Mouse (Mus musculus): ENCODE data around the gene Pgm1. TPM values are rescaled to one million over a fixed set of nuclear protein-coding genes. Genes with fewer than 3 reads are reported as not detected.

Gene Pgm1
- total RNA-seq, 1 experiment: 15.6 TPM

DNA sequence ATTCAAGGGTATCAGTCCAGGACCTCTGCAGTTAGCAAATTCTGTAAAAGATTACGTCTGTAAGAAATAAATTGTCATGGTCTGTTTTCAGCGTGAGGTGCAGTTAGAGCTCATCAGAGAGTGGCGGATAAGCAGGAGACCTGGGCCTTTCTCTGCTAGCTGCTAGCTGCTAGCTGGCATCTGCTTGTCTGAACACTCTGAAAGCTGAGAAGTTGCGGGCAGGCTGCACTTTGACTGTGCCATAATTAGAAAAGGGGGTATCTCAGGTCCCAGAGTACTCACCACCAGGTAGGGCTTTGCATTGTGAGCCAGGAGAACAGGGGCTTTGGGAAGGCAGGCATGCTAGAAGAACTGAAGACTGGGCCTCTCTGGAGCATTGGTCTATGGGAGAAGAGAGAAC is 2.6 kb downstream of the Pgm1 start:
- no peak for TF ChIP-seq ZC3H11A (IDR thresholded peaks at IDR 0.05; ENCODE audit: borderline replicate concordance, low read depth, low read length)
- Histone ChIP-seq H3K4me1 (ENCODE audit: control insufficient read depth in 2 of 2, insufficient read depth in 2 of 2, low read length in 2 of 2, poor library complexity in 1 of 2) (no peaks in the 10 kb centered on the region; a peak in 1 of 4 replicates), H3K27ac (ENCODE audit: insufficient read depth, low read depth, low read length, poor library complexity, severe bottlenecking) (no peak overlapping the region), H3K9ac (ENCODE audit: insufficient read depth, low read depth, low read length, poor library complexity, severe bottlenecking) (no peak overlapping the region), H3K9me3 (ENCODE audit: control insufficient read depth, insufficient read depth, low read depth, low read length) (no peaks in the 10 kb centered on the region), H3K36me3 (ENCODE audit: control insufficient read depth, insufficient read depth, low read length, poor library complexity, severe bottlenecking) (no peaks in the 10 kb centered on the region), H3K4me3 (ENCODE audit: insufficient read depth in 1 of 2, low read depth in 1 of 2, low read length in 2 of 2, poor library complexity in 1 of 2, severe bottlenecking in 1 of 2) (no peak overlapping the region)
- in situ Hi-C loops (cut with MboI; ENCODE audit: low sequenced_read_pairs in 2 of 2, unreplicated experiment in 2 of 2): no loop called here
- no peak for DNase-seq (ENCODE audit: low read depth, low spot score)

DNA sequence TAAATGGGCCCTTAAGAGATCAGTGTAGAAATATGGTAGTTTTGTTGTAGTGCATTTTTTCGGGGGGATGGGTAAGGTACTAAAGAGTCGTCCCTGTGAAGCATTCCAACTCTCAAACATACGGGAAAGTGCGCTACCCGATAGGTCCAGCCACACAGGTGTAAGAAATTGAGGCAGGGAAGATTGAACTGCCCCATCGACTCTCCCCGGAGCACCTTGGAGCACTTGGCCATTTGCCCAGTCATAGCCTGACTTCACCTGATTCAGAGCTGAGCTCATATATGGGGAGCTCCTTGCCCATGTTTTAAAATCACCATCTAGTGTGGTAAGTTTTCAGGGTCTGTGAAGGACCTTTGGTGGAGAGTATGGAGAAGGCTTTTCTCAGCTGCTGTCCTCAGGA is 5.6 kb downstream of the Pgm1 start:
- in situ Hi-C loops (cut with MboI; ENCODE audit: low sequenced_read_pairs in 2 of 2, unreplicated experiment in 2 of 2): no loop called here
- H3K4me3 ChIP-seq (ENCODE audit: insufficient read depth in 1 of 2, low read depth in 1 of 2, low read length in 2 of 2, poor library complexity in 1 of 2, severe bottlenecking in 1 of 2): no peak overlapping the region
- no peak for DNase-seq (ENCODE audit: low read depth, low spot score)

DNA sequence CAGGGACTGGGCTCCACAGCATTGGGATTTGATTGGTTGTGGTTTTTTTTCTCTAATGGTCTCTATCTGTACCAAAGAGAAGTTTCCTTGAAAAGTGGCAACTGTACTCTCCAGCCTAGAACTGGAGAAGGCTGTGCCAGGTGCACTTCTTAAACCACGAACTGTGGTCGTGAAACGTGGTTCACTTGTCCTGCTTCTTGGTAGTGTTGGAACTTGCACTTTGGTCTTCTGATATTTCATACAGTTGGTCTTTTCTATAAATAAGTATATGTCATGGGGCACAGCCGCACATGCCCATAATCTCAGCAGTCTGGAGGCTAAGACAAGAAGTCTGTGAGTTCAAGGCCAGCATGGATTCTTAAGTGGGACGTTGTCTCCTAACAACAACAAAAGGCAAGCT is 7.1 kb downstream of the Pgm1 start:
- Histone ChIP-seq H3K9me3 (ENCODE audit: control insufficient read depth, insufficient read depth, low read depth, low read length) (no peaks in the 10 kb centered on the region), H3K27ac (ENCODE audit: insufficient read depth, low read depth, low read length, poor library complexity, severe bottlenecking) (no peak overlapping the region), H3K4me3 (ENCODE audit: insufficient read depth in 1 of 2, low read depth in 1 of 2, low read length in 2 of 2, poor library complexity in 1 of 2, severe bottlenecking in 1 of 2) (no peak overlapping the region), H3K9ac (ENCODE audit: insufficient read depth, low read depth, low read length, poor library complexity, severe bottlenecking) (no peak overlapping the region), H3K36me3 (ENCODE audit: control insufficient read depth, insufficient read depth, low read length, poor library complexity, severe bottlenecking) (no peaks in the 10 kb centered on the region), H3K4me1 (ENCODE audit: control insufficient read depth in 2 of 2, insufficient read depth in 2 of 2, low read length in 2 of 2, poor library complexity in 1 of 2) (no peaks in the 10 kb centered on the region; a peak in 1 of 4 replicates)
- in situ Hi-C loops (cut with MboI; ENCODE audit: low sequenced_read_pairs in 2 of 2, unreplicated experiment in 2 of 2): no loop called here
- TF ChIP-seq HCFC1 (IDR thresholded peaks at IDR 0.05; ENCODE audit: borderline replicate concordance, insufficient read depth, low read length) (no peak), ZNF384 (IDR thresholded peaks at IDR 0.05; ENCODE audit: low read depth, low read length) (no peak), CHD2 (IDR thresholded peaks at IDR 0.05; ENCODE audit: low read depth, low read length) (no peak), MAFK (IDR thresholded peaks at IDR 0.05; ENCODE audit: insufficient read depth, low read depth, low read length) (no peak), ZC3H11A (IDR thresholded peaks at IDR 0.05; ENCODE audit: borderline replicate concordance, low read depth, low read length) (no peak)
- no peak for DNase-seq (ENCODE audit: low read depth, low spot score)

More for the DNA sequence above, 5.6 kb downstream of the Pgm1 start:
- no peak for TF ChIP-seq MAFK (IDR thresholded peaks at IDR 0.05; ENCODE audit: insufficient read depth, low read depth, low read length)
- no peak for TF ChIP-seq ZNF384 (IDR thresholded peaks at IDR 0.05; ENCODE audit: low read depth, low read length)
- TF ChIP-seq HCFC1 (IDR thresholded peaks at IDR 0.05; ENCODE audit: borderline replicate concordance, insufficient read depth, low read length): no peak
- no peak for TF ChIP-seq ZC3H11A (IDR thresholded peaks at IDR 0.05; ENCODE audit: borderline replicate concordance, low read depth, low read length)
- no peak for TF ChIP-seq CHD2 (IDR thresholded peaks at IDR 0.05; ENCODE audit: low read depth, low read length)
- Histone ChIP-seq H3K4me1 (ENCODE audit: control insufficient read depth in 2 of 2, insufficient read depth in 2 of 2, low read length in 2 of 2, poor library complexity in 1 of 2) (no peaks in the 10 kb centered on the region; a peak in 1 of 4 replicates), H3K36me3 (ENCODE audit: control insufficient read depth, insufficient read depth, low read length, poor library complexity, severe bottlenecking) (no peaks in the 10 kb centered on the region), H3K9me3 (ENCODE audit: control insufficient read depth, insufficient read depth, low read depth, low read length) (no peaks in the 10 kb centered on the region), H3K9ac (ENCODE audit: insufficient read depth, low read depth, low read length, poor library complexity, severe bottlenecking) (no peak overlapping the region), H3K27ac (ENCODE audit: insufficient read depth, low read depth, low read length, poor library complexity, severe bottlenecking) (no peak overlapping the region)

DNA sequence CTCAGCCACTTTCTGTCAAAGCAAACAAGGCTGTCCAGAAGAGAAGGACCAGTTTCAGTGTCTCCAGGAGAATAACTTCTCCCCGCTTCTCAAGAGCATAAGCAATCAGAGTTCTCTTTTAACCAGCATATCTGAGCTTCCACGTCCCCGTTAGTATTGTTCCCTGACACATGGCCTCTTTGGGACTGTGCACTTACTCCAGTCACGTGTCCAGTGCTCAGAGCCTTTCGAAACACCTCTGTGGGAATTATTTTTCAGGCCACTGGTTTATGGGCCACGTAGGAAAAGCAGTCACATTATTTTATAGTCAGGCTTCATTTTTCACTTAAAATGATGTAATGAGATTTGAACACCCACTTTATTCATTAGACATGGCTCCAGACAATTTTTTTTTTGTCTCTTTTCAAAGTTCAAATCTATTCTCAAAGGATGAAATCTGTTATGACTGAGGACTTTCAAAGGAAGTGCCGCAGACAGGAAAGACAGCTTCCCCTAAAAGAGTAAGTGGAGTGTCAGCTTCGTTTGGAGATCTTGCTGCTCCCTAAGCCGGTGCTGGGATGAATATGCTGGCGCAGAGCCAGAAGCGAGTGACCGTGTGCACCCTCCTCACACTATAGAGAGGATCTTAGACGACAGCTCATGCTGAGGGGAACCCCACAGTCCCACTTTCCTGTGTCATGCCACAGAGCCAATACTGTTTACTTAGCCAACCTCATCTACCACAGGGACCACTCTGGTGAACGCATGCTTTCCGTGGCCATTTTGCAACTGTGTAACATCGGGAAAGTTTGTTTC is 10.7 kb downstream of the Pgm1 start:
- no peaks in the 10 kb centered on the region for H3K9me3 ChIP-seq (ENCODE audit: control insufficient read depth, insufficient read depth, low read depth, low read length)
- no peak overlapping the region for H3K27ac ChIP-seq (ENCODE audit: insufficient read depth, low read depth, low read length, poor library complexity, severe bottlenecking)
- H3K36me3 ChIP-seq (ENCODE audit: control insufficient read depth, insufficient read depth, low read length, poor library complexity, severe bottlenecking): no peaks in the 10 kb centered on the region
- H3K4me3 ChIP-seq (ENCODE audit: insufficient read depth in 1 of 2, low read depth in 1 of 2, low read length in 2 of 2, poor library complexity in 1 of 2, severe bottlenecking in 1 of 2): no peak overlapping the region
- no peak overlapping the region for H3K9ac ChIP-seq (ENCODE audit: insufficient read depth, low read depth, low read length, poor library complexity, severe bottlenecking)
- peaks cover 0 to 6% of the 10 kb centered on the region in 2 experiments; a peak in 1 of 4 replicates for H3K4me1 ChIP-seq (ENCODE audit: control insufficient read depth in 2 of 2, insufficient read depth in 2 of 2, low read length in 2 of 2, poor library complexity in 1 of 2)
- DNase-seq (ENCODE audit: low read depth, low spot score): no peak
- in situ Hi-C loops (cut with MboI; ENCODE audit: low sequenced_read_pairs in 2 of 2, unreplicated experiment in 2 of 2): no loop called here
- TF ChIP-seq CHD2 (IDR thresholded peaks at IDR 0.05; ENCODE audit: low read depth, low read length) (no peak), ZNF384 (IDR thresholded peaks at IDR 0.05; ENCODE audit: low read depth, low read length) (no peak), HCFC1 (IDR thresholded peaks at IDR 0.05; ENCODE audit: borderline replicate concordance, insufficient read depth, low read length) (no peak), ZC3H11A (IDR thresholded peaks at IDR 0.05; ENCODE audit: borderline replicate concordance, low read depth, low read length) (no peak), MAFK (IDR thresholded peaks at IDR 0.05; ENCODE audit: insufficient read depth, low read depth, low read length) (no peak)
